Mouse (Mus musculus) intestine, postnatal 0 days (tissue): ENCODE data around the gene Atxn1. TPM values are rescaled to one million over a fixed set of nuclear protein-coding genes. Genes with fewer than 3 reads are reported as not detected.
A peak's percentile ranks its signal among the peaks of the same experiment; 100 is the strongest.

Experiments used
- ATAC-seq: fragments of 200-750 bp; cut with Nextera tagmentation; 2 replicates; pipeline ENCODE4 v1.8.0; 2017; ENCODE audit warnings: mild to moderate bottlenecking, moderate TSS enrichment, moderate library complexity
- H3K27ac ChIP-seq: fragments of 300-500 bp; sonication (generic); 2 replicates; pipeline ENCODE4 v1.5.1; 2014; ENCODE audit warnings: mild to moderate bottlenecking, low read depth, low read length, moderate library complexity
- H3K27me3 ChIP-seq: fragments of 300-500 bp; sonication (generic); replicated peaks from 2 replicates; pipeline ENCODE4 v1.6.1; 2014; ENCODE audit warnings: low read length, mixed read lengths; ENCODE audit not compliant: control insufficient read depth, insufficient read depth
- H3K36me3 ChIP-seq: fragments of 300-500 bp; sonication (generic); 2 replicates; pipeline ENCODE4 v1.6.1; 2014; ENCODE audit warnings: mild to moderate bottlenecking, moderate library complexity; ENCODE audit not compliant: control insufficient read depth, insufficient read depth
- H3K4me1 ChIP-seq: fragments of 300-500 bp; sonication (generic); replicated peaks from 2 replicates; pipeline ENCODE4 v1.6.1; 2014; ENCODE audit warnings: antibody characterized with exemption, low read length, mixed read lengths; ENCODE audit not compliant: control insufficient read depth, insufficient read depth
- H3K4me2 ChIP-seq: fragments of 300-500 bp; sonication (generic); replicated peaks from 2 replicates; pipeline ENCODE4 v1.6.1; 2014; ENCODE audit warnings: low read depth, mild to moderate bottlenecking, moderate library complexity
- H3K4me3 ChIP-seq: fragments of 300-500 bp; sonication (generic); 2 replicates; pipeline ENCODE4 v1.5.1; 2014; ENCODE audit warnings: low read depth, low read length
- H3K9ac ChIP-seq: fragments of 300-500 bp; sonication (generic); 2 replicates; pipeline ENCODE4 v1.6.1; 2014; ENCODE audit warnings: mild to moderate bottlenecking, low read depth, low read length
- H3K9me3 ChIP-seq: fragments of 300-500 bp; sonication (generic); 2 replicates; pipeline ENCODE4 v1.6.1; 2016; ENCODE audit warnings: mixed run types; ENCODE audit not compliant: control insufficient read depth
- CTCF ChIP-seq: sonication (generic); IDR thresholded peaks from 2 replicates; pipeline ENCODE4 v1.5.1; 2016; ENCODE audit warnings: low read depth, mild to moderate bottlenecking, control low read depth, antibody characterized with exemption, moderate library complexity
- WGBS: fragments of 180-500 bp; shearing (Covaris S2); extraction: QIAGEN DNeasy Blood & Tissue Kit; methylation state at CpG from one replicate; pipeline ENCODE4 v1.1.7; 2014; 5-methylcytosine and 5-hydroxymethylcytosine counted together
- polyA plus RNA-seq: library from polyadenylated mRNA; unstranded; fragments of >200 nt; fragmentation: Nextera tagmentation; extraction: Ambion mirVana; gene quantifications from 2 replicates; pipeline ENCODE4 v1.2.1, GENCODE M21; 2015

The Atxn1 gene
- polyA plus RNA-seq, 1 experiment from 2014 or later: 6.1 TPM

DNA sequence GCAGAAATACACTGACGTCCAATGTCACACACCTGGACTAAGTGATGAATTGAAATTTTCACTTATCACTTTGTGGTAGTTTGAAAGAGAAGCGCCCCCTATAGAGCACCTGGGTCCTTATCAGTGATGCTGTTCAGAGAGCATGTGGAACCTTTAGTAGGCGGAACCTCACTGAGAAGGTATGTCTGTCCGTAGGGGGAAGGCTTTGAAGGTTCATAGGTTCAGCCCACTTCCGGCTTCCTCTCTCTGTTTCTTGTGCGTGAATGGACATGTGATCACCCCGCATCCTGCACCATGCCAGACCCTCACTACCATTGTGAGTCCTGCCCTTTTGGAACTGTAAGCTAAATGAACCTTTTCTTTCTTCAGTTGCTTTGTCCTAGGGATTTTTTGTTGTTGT is 29.0 kb downstream of the Atxn1 start:
- Histone ChIP-seq H3K27me3 (no peaks in the 10 kb centered on the region), H3K9ac (no peak overlapping the region), H3K9me3 (no peaks in the 10 kb centered on the region), H3K4me1 (no peaks in the 10 kb centered on the region), H3K4me3 (no peak overlapping the region), H3K27ac (no peak overlapping the region), H3K36me3 (0 out of 2 replicates have a peak, but pooled peaks cover 3% of the 10 kb centered on the region), H3K4me2 (no peak overlapping the region)
- 75% methylated on average over 7 of the region's 7 CpGs for WGBS
- peak; percentile 29 for TF ChIP-seq CTCF
- ATAC-seq: no peak

DNA sequence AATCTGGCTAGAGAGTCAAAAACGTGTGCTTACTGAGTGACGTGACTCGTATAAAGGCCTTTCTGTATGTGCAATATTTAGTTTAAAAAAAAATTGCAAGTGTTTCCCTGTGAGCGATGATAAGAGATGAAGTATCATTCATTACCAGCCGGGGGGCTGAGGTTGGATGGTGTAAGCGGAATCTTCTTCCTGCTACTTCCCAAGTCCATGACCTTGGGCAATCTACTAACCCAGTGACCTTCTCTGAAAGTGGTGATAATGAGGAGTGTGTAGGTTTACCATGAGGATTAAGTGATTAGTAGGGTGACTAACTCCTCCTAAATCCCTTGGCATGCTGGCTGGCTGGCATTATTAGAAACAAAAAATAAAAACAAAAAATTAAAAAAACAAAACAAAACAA is 30.0 kb downstream of the Atxn1 start:
- TF ChIP-seq CTCF: no peak
- Histone ChIP-seq H3K4me2 (no peak overlapping the region), H3K4me3 (no peak overlapping the region), H3K36me3 (no peaks in the 10 kb centered on the region), H3K9ac (no peak overlapping the region), H3K9me3 (no peaks in the 10 kb centered on the region), H3K27me3 (no peaks in the 10 kb centered on the region), H3K27ac (no peak overlapping the region), H3K4me1 (no peaks in the 10 kb centered on the region)
- ATAC-seq: no peak
- WGBS: 60% methylated on average over 6 of the region's 6 CpGs

DNA sequence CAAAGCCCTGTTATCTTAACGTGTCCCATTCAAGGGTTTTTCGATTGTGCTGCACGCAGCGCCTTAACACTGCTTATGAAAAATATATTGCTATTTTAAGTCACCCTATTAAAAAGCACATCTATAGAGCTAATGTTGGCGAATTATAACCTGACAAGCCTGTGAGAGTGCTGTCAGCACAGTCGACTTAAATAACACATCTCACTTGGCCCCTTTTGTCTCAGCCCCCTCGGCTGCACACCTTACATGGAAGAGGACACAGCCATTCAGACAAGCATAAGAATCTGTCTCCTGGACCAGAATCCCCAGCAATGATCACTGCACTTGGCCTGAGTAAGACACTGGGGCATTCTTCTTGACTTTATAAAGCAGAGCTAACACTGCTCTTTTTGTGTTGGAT is 30.7 kb downstream of the Atxn1 start:
- 79% methylated on average over 7 of the region's 7 CpGs for WGBS
- TF ChIP-seq CTCF: no peak
- ATAC-seq: no peak
- Histone ChIP-seq H3K9me3 (no peaks in the 10 kb centered on the region), H3K27me3 (no peaks in the 10 kb centered on the region), H3K36me3 (no peaks in the 10 kb centered on the region), H3K4me2 (no peak overlapping the region), H3K4me3 (no peak overlapping the region), H3K4me1 (no peaks in the 10 kb centered on the region), H3K27ac (no peak overlapping the region), H3K9ac (no peak overlapping the region)

DNA sequence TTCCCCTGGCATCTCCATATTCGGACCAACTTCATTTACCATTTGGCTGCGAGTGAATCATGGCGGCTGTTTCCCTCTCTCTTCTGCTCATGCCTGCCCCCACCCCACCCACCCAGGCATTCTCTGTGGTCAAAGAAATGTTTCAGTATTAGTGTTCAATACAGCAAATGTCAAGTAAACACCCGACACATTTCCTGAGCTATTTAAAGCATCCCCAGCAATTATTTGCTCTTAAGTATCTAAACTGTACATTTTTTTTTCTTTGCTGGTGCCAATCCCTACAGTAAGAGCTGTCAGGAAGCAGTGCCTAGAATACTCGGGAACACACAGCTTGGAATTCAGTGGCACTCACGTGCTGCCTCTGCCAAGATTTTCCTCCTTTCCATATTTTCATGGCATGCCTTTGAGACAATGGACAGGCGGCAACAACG is 32.3 kb downstream of the Atxn1 start:
- H3K4me1 ChIP-seq: no peaks in the 10 kb centered on the region
- H3K9me3 ChIP-seq: no peaks in the 10 kb centered on the region
- H3K36me3 ChIP-seq: no peaks in the 10 kb centered on the region
- no peak for TF ChIP-seq CTCF
- H3K27ac ChIP-seq: no peak overlapping the region
- H3K4me3 ChIP-seq: no peak overlapping the region
- no peak overlapping the region for H3K9ac ChIP-seq
- no peak for ATAC-seq
- WGBS: 72% methylated on average over 8 of the region's 8 CpGs
- no peaks in the 10 kb centered on the region for H3K27me3 ChIP-seq
- H3K4me2 ChIP-seq: no peak overlapping the region

DNA sequence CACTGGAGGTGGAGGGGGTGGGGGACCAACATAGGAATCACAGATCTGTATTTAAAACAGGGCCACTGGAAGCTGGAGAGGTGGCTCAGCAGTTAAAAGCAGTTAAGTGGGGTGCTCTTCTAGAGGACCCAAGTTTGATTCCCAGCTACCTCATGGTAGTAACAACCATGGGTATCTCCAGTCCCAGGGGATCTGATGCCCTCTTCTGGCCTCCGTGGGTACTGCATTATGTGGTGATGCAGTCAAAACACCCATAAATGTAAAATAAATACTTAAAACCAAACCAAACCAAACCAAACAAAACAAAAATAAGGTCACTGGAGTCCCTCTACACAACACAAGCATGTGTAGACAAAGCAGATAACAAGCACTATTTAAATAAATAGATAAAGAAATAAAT is 32.9 kb downstream of the Atxn1 start:
- H3K27ac ChIP-seq: no peak overlapping the region
- no peak overlapping the region for H3K9ac ChIP-seq
- H3K27me3 ChIP-seq: no peaks in the 10 kb centered on the region
- peak; percentile 61 for TF ChIP-seq CTCF
- no peaks in the 10 kb centered on the region for H3K4me1 ChIP-seq
- H3K4me2 ChIP-seq: no peak overlapping the region
- no peaks in the 10 kb centered on the region for H3K9me3 ChIP-seq
- WGBS: 52% methylated on average over 1 of the region's 1 CpGs
- H3K36me3 ChIP-seq: no peaks in the 10 kb centered on the region
- no peak overlapping the region for H3K4me3 ChIP-seq
- ATAC-seq: no peak

DNA sequence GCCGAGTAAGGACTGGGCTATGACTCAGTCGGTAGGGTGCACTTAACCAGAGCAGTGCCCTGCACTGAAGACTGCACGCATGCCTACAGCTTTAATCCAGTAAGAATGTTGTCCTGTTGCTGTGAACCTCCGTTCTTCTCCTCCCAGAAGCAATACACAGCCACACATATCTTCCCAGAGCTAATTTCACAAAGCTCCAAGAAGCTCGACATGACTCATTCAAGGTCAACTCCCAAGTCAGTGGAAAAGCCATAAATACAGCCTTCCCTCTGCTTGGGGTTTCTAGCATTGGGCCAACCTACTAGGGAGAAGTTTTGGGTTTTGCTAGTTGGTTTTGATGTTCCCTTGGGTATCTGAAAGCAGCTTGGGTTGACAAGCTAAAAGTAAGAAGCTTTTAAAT is 33.6 kb downstream of the Atxn1 start:
- no peaks in the 10 kb centered on the region for H3K36me3 ChIP-seq
- H3K27me3 ChIP-seq: no peaks in the 10 kb centered on the region
- no peak overlapping the region for H3K4me2 ChIP-seq
- no peak overlapping the region for H3K27ac ChIP-seq
- WGBS: 71% methylated on average over 5 of the region's 5 CpGs
- H3K4me1 ChIP-seq: no peaks in the 10 kb centered on the region
- H3K9me3 ChIP-seq: no peaks in the 10 kb centered on the region
- H3K9ac ChIP-seq: no peak overlapping the region
- H3K4me3 ChIP-seq: no peak overlapping the region
- no peak for ATAC-seq
- no peak for TF ChIP-seq CTCF

DNA sequence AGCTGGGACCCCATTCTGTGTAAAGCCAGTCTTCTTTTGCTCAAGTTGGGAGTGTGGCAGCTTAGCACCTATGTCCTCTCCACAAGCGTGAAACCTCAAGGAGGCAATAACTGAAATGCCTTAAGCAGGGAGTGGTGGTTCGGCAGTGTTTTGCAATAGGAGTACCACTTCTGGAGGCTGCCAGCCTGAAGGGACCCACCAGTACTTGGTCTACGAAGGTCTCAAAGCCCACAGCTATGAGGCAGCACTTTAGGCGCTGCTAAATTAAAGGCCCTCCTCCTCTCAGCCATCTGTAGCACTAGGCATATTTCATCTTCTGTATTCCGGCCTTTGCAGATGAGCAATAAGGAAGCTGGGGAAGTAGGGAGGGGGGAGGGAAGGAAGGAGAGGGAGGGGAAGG is 35.1 kb downstream of the Atxn1 start:
- H3K9ac ChIP-seq: no peak overlapping the region
- TF ChIP-seq CTCF: no peak
- no peak overlapping the region for H3K4me3 ChIP-seq
- no peak overlapping the region for H3K4me2 ChIP-seq
- H3K4me1 ChIP-seq: no peaks in the 10 kb centered on the region
- ATAC-seq: no peak
- no peaks in the 10 kb centered on the region for H3K36me3 ChIP-seq
- 57% methylated on average over 5 of the region's 5 CpGs for WGBS
- H3K27me3 ChIP-seq: no peaks in the 10 kb centered on the region
- no peaks in the 10 kb centered on the region for H3K9me3 ChIP-seq
- H3K27ac ChIP-seq: no peak overlapping the region
